Mouse (Mus musculus) forebrain, embryonic 12.5 days (tissue): ENCODE results near the gene 1810055G02Rik. TPM values are rescaled to one million over a fixed set of nuclear protein-coding genes. Genes with fewer than 3 reads are reported as not detected.

Experiments used
- ATAC-seq: fragments of 200-750 bp; cut with Nextera tagmentation; 2 replicates; pipeline ENCODE4 v1.8.0; 2017; ENCODE audit warnings: moderate TSS enrichment; ENCODE audit not compliant: low FRiP score
- H3K27ac ChIP-seq: fragments of 300-500 bp; sonication (generic); 2 replicates; pipeline ENCODE4 v1.5.1; 2016; ENCODE audit warnings: mild to moderate bottlenecking
- H3K27me3 ChIP-seq: fragments of 300-500 bp; sonication (generic); 2 replicates; pipeline ENCODE4 v1.6.1; 2016; ENCODE audit warnings: mild to moderate bottlenecking
- H3K36me3 ChIP-seq: fragments of 300-500 bp; sonication (generic); replicated peaks from 2 replicates; pipeline ENCODE4 v1.6.1; 2016; ENCODE audit warnings: mild to moderate bottlenecking
- H3K4me1 ChIP-seq: fragments of 300-500 bp; sonication (generic); 2 replicates; pipeline ENCODE4 v1.6.1; 2016
- H3K4me2 ChIP-seq: fragments of 300-500 bp; sonication (generic); 2 replicates; pipeline ENCODE4 v1.6.1; 2016; ENCODE audit warnings: mild to moderate bottlenecking, moderate library complexity
- H3K4me3 ChIP-seq: fragments of 300-500 bp; sonication (generic); replicated peaks from 2 replicates; pipeline ENCODE4 v1.5.1; 2016; ENCODE audit warnings: mild to moderate bottlenecking
- H3K9ac ChIP-seq: fragments of 300-500 bp; sonication (generic); 2 replicates; pipeline ENCODE4 v1.6.1; 2016; ENCODE audit warnings: mild to moderate bottlenecking
- H3K9me3 ChIP-seq: fragments of 300-500 bp; sonication (generic); 2 replicates; pipeline ENCODE4 v1.6.1; 2016
- WGBS: fragments of 180-500 bp; shearing (Covaris S2); methylation state at CpG from one replicate; pipeline ENCODE4 v1.1.7; 2016; 5-methylcytosine and 5-hydroxymethylcytosine counted together
- polyA plus RNA-seq: library from polyadenylated mRNA; unstranded; fragments of >200 nt; fragmentation: Nextera tagmentation; extraction: Ambion mirVana; gene quantifications from 2 replicates; pipeline ENCODE4 v1.2.1, GENCODE M21; 2016

1810055G02Rik gene
- polyA plus RNA-seq, 1 experiment from 2014 or later, result 35.1 TPM

DNA sequence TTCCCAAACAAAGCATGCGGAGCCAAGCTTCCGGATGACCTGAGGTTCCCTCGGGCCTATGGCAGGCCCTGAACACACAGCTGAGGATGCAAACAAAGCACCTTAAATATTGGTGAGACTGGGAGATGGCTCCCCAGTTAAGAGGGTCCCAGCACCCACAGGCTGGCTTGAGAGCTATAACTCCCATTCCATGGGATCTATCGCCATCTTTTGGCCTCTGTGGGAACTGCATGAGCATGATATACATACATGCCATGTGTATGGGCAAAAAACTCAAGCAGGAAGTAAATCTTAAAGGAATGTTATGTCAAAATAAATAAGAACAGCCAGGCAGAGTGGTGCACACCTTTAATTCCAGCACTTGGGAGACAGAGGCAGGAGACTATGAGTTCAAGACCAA lies 15.8 kb downstream of the 1810055G02Rik start:
- no peak overlapping the region for H3K4me3 ChIP-seq
- H3K9me3 ChIP-seq, result 0 out of 2 replicates have a peak, but pooled peaks cover 6% of the 10 kb centered on the region
- peaks cover 12% of the 10 kb centered on the region for H3K4me1 ChIP-seq
- WGBS, result 78% methylated on average over 4 of the region's 4 CpGs
- no peaks in the 10 kb centered on the region for H3K36me3 ChIP-seq
- H3K27ac ChIP-seq, result no peak overlapping the region
- H3K9ac ChIP-seq, result no peak overlapping the region
- H3K4me2 ChIP-seq, result no peak overlapping the region
- ATAC-seq, result no peak
- H3K27me3 ChIP-seq, result no peaks in the 10 kb centered on the region

DNA sequence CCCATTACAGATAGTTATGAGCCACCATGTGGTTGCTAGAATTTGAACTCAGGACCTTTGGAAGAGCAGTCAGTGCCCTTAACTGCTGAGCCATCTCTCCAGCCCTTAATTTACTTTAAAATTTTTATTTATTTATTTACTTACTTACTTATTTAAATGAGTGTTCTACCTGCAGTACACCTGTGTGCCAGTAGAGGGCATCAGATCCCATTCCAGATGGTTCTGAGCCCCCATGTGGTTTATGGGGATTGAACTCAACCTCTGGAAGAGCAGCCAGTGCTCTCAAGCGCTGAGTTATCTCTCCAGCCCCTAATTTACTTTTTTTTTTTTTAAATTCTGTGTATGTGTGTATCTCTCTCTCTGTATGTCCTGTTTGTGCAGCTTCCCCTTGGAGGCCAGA lies 16.7 kb downstream of the 1810055G02Rik start:
- H3K9me3 ChIP-seq, result 0 out of 2 replicates have a peak, but pooled peaks cover 6% of the 10 kb centered on the region
- ATAC-seq, result no peak
- no peak overlapping the region for H3K4me3 ChIP-seq
- H3K4me1 ChIP-seq, result peaks cover 3% of the 10 kb centered on the region; the same call in 1 of the 2 replicates
- H3K9ac ChIP-seq, result no peak overlapping the region
- no peaks in the 10 kb centered on the region for H3K27me3 ChIP-seq
- WGBS, result 31% methylated on average over 1 of the region's 1 CpGs
- H3K4me2 ChIP-seq, result no peak overlapping the region
- no peak overlapping the region for H3K27ac ChIP-seq
- no peaks in the 10 kb centered on the region for H3K36me3 ChIP-seq

DNA sequence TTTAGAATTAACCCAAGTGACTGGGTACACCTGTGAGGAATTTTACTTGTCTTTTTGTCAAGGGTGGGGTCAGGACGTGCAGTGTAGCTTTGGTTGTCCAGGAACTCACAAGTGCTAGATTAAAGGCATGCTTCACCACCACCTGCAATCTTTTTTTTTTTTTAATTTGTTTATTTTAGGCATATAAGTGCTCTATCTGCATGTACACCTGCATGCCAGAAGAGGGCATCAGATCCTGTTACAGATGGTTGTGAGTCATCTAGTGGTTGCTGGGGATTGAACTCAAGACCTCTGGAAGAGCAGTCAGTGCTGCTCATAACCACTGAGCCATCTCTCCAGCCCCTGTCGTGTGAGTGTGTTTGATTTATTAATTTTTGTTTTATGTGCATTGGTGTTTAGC lies 20.8 kb downstream of the 1810055G02Rik start:
- Histone ChIP-seq H3K4me3 (no peak overlapping the region), H3K36me3 (no peaks in the 10 kb centered on the region), H3K9ac (no peak overlapping the region), H3K27ac (no peak overlapping the region), H3K4me2 (no peak overlapping the region), H3K27me3 (no peaks in the 10 kb centered on the region), H3K4me1 (no peaks in the 10 kb centered on the region), H3K9me3 (0 out of 2 replicates have a peak, but pooled peaks cover under 1% of the 10 kb centered on the region)
- 70% methylated on average over 2 of the region's 2 CpGs for WGBS
- no peak for ATAC-seq

- no peaks in the 10 kb centered on the region for H3K9me3 ChIP-seq
- no peak overlapping the region for H3K4me3 ChIP-seq
- 83% methylated on average over 7 of the region's 7 CpGs for WGBS
- no peaks in the 10 kb centered on the region for H3K27me3 ChIP-seq
- no peaks in the 10 kb centered on the region for H3K4me1 ChIP-seq
- ATAC-seq, result no peak
- H3K36me3 ChIP-seq, result no peaks in the 10 kb centered on the region
- H3K4me2 ChIP-seq, result no peak overlapping the region
- no peak overlapping the region for H3K27ac ChIP-seq
- H3K9ac ChIP-seq, result no peak overlapping the region
Measured at GRCm38 (mm10) chr19:3730781-3731646, 22.9 kb downstream of the 1810055G02Rik start.

GRCm38 (mm10) chr19:3736001-3736400 lies 27.9 kb downstream of the 1810055G02Rik start:
- no peaks in the 10 kb centered on the region for H3K36me3 ChIP-seq
- no peak for ATAC-seq
- no peak overlapping the region for H3K9ac ChIP-seq
- no peaks in the 10 kb centered on the region for H3K27me3 ChIP-seq
- H3K27ac ChIP-seq, result no peak overlapping the region
- H3K4me3 ChIP-seq, result no peak overlapping the region
- 86% methylated on average over 3 of the region's 3 CpGs for WGBS
- H3K4me2 ChIP-seq, result no peak overlapping the region
- H3K4me1 ChIP-seq, result no peaks in the 10 kb centered on the region
- no peaks in the 10 kb centered on the region for H3K9me3 ChIP-seq

DNA sequence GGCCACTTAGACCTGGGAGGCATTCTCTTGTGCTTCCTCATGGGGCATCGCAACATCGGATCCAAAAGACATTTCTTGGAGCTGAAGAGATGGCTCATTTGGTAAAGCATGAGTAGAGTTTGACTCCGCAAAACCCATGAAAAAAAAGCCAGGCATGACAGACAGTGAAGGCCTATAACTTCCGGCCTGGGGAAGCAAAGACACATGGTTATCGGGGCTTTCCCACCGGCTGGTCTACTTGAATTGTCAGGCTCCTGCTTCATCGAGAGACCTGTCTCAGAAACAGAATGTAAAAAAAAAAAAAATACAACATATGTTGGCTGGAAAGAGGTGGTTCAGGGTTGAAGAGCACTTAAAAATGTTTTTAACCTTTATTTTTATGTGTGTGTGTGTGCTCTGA lies 31.6 kb downstream of the 1810055G02Rik start:
- no peak overlapping the region for H3K4me3 ChIP-seq
- no peak overlapping the region for H3K9ac ChIP-seq
- peaks cover 18% of the 10 kb centered on the region for H3K4me1 ChIP-seq
- no peak overlapping the region for H3K27ac ChIP-seq
- H3K9me3 ChIP-seq, result no peaks in the 10 kb centered on the region
- ATAC-seq, result no peak
- H3K36me3 ChIP-seq, result no peaks in the 10 kb centered on the region
- no peaks in the 10 kb centered on the region for H3K27me3 ChIP-seq
- no peak overlapping the region for H3K4me2 ChIP-seq
- 94% methylated on average over 7 of the region's 7 CpGs for WGBS

DNA sequence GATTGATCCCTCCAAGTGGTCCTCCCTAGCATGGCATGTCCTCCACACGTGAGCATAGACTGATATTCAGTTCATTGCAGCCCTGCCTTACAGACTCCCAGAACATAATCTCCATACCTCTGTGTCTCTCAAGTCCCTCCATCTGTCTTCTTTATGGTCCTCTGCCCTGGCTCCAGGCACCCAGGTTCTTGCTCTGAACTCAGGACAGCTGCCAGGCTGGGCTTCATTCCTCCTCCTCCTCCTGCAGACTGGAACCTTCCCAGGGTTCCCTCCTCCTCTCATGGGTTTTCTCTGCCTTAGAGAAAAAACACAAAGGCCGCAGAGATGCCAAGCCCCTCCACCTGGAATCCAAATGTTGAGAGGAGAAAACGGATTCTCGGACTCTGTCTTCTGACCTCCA lies 34.6 kb downstream of the 1810055G02Rik start:
- Histone ChIP-seq H3K4me3 (no peak overlapping the region), H3K36me3 (no peaks in the 10 kb centered on the region), H3K4me1 (peaks cover 18% of the 10 kb centered on the region), H3K4me2 (no peak overlapping the region), H3K9me3 (0 out of 2 replicates have a peak, but pooled peaks cover 4% of the 10 kb centered on the region), H3K27me3 (no peaks in the 10 kb centered on the region), H3K27ac (0 out of 2 replicates have a peak overlapping the region, but pooled peaks have one; percentile 3), H3K9ac (no peak overlapping the region)
- no peak for ATAC-seq
- WGBS, result 44% methylated on average over 4 of the region's 4 CpGs

GRCm38 (mm10) chr19:3743362-3743761 lies 35.3 kb downstream of the 1810055G02Rik start:
- WGBS, result 84% methylated on average over 7 of the region's 7 CpGs
- no peak overlapping the region for H3K27ac ChIP-seq
- peaks cover 18% of the 10 kb centered on the region for H3K4me1 ChIP-seq
- H3K27me3 ChIP-seq, result no peaks in the 10 kb centered on the region
- 0 out of 2 replicates have a peak overlapping the region, but pooled peaks have one; percentile 13 for H3K4me3 ChIP-seq
- H3K4me2 ChIP-seq, result peak overlapping the region; percentile 66
- 0 out of 2 replicates have a peak, but pooled peaks cover 4% of the 10 kb centered on the region for H3K9me3 ChIP-seq
- no peak overlapping the region for H3K9ac ChIP-seq
- no peaks in the 10 kb centered on the region for H3K36me3 ChIP-seq
- no peak for ATAC-seq

DNA sequence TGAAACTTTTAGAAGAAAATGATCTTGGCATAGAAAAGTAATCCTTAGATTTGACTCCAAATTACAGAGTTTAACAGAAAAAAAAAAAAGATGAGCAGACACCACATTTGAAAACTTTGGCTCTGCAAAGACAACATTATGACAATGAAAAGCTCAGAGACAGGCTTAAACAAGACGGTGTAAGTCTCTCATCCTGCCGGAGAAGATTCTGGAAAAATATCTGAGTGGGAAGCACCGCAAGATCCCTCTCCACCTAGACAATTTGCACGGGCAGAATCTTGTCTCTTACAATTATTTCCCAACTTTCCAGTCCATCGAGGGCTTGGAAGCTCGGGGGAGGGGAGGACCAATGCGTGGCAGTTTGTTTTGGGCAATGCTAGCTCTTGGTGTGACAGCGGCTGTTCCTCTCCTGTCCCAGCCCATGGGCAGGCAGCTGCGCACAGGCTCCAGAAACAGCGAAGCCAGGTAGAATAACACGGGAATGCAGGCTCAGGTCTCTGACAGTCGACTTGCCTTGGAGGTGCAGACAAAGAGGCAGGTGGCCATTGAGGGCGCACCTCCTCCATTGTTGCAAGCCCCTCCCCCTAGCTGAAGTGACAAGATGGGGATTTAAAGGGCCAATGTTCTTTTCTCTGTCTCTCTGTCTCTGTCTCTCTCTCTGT lies 35.9 kb downstream of the 1810055G02Rik start:
- Histone ChIP-seq H3K36me3 (no peaks in the 10 kb centered on the region), H3K4me3 (peak overlapping the region; percentile 47), H3K4me1 (peaks cover 18% of the 10 kb centered on the region), H3K4me2 (peak overlapping the region; percentile 66), H3K9me3 (0 out of 2 replicates have a peak, but pooled peaks cover 4% of the 10 kb centered on the region), H3K27ac (peak overlapping the region; percentile 88), H3K27me3 (no peaks in the 10 kb centered on the region), H3K9ac (peak overlapping the region; percentile 61)
- WGBS, result 3% methylated on average over 13 of the region's 13 CpGs
- ATAC-seq, result peak; percentile 82

GRCm38 (mm10) chr19:3752621-3753239 lies 44.6 kb downstream of the 1810055G02Rik start:
- no peaks in the 10 kb centered on the region for H3K9me3 ChIP-seq
- H3K27ac ChIP-seq, result no peak overlapping the region
- no peak overlapping the region for H3K4me2 ChIP-seq
- WGBS, result 62% methylated on average over 8 of the region's 8 CpGs
- H3K4me3 ChIP-seq, result no peak overlapping the region
- ATAC-seq, result no peak
- no peaks in the 10 kb centered on the region for H3K4me1 ChIP-seq
- H3K9ac ChIP-seq, result no peak overlapping the region
- no peaks in the 10 kb centered on the region for H3K36me3 ChIP-seq
- H3K27me3 ChIP-seq, result no peaks in the 10 kb centered on the region

DNA sequence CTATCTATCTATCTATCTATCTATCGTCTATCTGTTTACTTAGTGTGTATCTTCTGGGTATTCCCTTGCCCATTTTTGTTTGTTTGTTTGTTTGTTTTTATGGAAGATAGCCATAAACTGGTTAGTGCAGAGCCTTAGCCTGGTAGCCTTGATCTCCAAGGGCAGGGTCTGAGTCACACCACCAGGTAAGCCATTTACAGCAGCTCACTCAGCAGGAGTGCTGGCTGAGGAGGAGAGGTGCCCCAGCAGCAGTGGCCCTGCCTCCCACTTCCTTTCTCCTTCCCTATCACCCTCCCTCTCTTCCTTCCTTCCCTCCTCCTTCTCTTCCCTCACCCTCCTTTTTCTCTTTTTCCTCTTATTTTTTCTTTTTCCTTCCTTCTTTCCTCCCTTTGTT lies 45.1 kb downstream of the 1810055G02Rik start:
- Histone ChIP-seq H3K9me3 (no peaks in the 10 kb centered on the region), H3K4me1 (no peaks in the 10 kb centered on the region), H3K36me3 (no peaks in the 10 kb centered on the region), H3K27ac (no peak overlapping the region), H3K4me3 (no peak overlapping the region), H3K4me2 (no peak overlapping the region), H3K27me3 (no peaks in the 10 kb centered on the region), H3K9ac (no peak overlapping the region)
- no peak for ATAC-seq
- WGBS, result 89% methylated on average over 1 of the region's 1 CpGs

DNA sequence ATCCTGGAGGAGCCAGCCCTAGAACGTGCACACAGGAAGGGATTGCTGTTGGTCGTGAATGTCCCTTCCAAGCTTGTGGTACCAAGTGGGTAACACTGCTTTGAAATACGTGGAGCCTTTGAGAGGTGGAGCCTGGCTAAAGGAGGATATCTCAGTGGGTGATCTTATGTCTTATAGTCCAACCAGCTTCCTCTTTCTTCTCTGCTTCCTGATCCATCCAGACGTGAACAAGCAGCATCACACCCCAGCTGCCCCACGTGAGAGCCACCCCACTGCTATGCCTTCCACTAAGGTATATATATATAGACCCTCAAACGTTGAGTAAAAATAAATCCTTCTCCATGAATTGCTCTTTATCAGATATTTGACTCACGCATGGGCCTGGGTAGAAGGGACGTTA lies 45.6 kb downstream of the 1810055G02Rik start:
- H3K9ac ChIP-seq, result no peak overlapping the region
- WGBS, result 62% methylated on average over 8 of the region's 8 CpGs
- no peaks in the 10 kb centered on the region for H3K4me1 ChIP-seq
- no peaks in the 10 kb centered on the region for H3K9me3 ChIP-seq
- ATAC-seq, result no peak
- H3K4me2 ChIP-seq, result no peak overlapping the region
- no peak overlapping the region for H3K4me3 ChIP-seq
- no peak overlapping the region for H3K27ac ChIP-seq
- no peaks in the 10 kb centered on the region for H3K36me3 ChIP-seq
- no peaks in the 10 kb centered on the region for H3K27me3 ChIP-seq
